Mouse (Mus musculus): ENCODE measurements around the gene Elmo1.

DNA sequence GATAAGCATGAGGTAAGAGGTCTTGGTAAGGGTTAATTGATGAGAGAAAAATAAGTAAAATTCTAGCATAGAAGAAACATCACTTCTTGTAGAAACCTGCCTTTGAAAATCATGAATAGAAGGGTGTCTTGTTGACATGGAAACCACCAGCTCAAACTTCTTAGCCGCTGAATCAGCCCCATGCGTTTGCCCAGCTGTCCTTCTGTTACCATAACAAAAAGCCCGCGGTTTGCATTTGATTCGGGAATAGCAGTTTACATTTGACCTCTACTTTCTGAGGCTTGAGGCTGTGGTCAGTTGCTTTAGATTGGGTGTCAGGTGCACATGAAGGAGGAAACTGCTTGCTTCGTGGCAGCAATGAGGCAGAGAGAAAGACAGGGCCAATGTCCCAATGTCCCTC, 509.9 kb downstream of the Elmo1 start:
- no peak for TF ChIP-seq CTCF (IDR thresholded peaks at IDR 0.05; ENCODE audit: borderline replicate concordance, control insufficient read depth, extremely low read depth, insufficient read depth, low read length, poor library complexity)
- TF ChIP-seq POLR2A (IDR thresholded peaks at IDR 0.05; ENCODE audit: control insufficient read depth, extremely low read depth, insufficient read depth, low read length, poor library complexity), result no peak

Measured in thymus, adult 2 months (tissue).